7 mouse cellular contexts compared by ENCODE assay signal in the genomic region with DNA sequence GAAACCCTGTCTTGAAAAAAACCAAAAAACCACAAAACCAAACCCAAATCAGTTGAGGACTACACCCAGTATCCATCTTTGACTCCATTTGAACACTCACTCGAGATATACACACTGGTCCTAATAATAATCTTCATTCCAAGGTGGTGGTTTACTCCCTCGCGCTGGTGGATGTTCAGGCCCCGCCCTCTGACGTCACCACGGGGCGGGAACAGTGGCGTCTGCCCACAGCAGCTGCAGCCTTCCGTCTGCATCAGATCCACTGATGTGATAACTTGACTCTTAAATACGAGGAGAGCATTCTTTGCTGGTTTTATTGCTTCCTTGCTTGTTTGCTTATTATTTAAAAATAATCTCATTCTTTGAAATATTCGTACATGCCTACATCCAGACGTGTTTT. TPM values are rescaled to one million over a fixed set of nuclear protein-coding genes. Genes with fewer than 3 reads are reported as not detected.
DNase-seq lines count a peak whose midpoint lies in the region; ATAC-seq and TF ChIP-seq lines count a peak whose summit lies in the region.

No protein-coding gene starts in this region.

- no peaks in the 10 kb centered on the region for H3K9me3 ChIP-seq in CH12.LX (replicated peaks; ENCODE audit: low read length)
- no peaks in the 10 kb centered on the region for H3K9me3 ChIP-seq in forebrain, embryonic 14.5 days (replicated peaks; ENCODE audit: control insufficient read depth, low read length)
- no peaks in the 10 kb centered on the region for H3K9me3 ChIP-seq in limb, embryonic 11.5 days (ENCODE audit: control insufficient read depth, low read length)
- no peaks in the 10 kb centered on the region for H3K9me3 ChIP-seq in midbrain, embryonic 12.5 days

- no peak for TF ChIP-seq RAD21 in CH12.LX (IDR thresholded peaks at IDR 0.05; ENCODE audit: low read depth, low read length)

- H3K4me3 ChIP-seq in CH12.LX (replicated peaks in 1 of 3; ENCODE audit: low read depth in 2 of 3, low read length in 2 of 3, poor library complexity in 1 of 3): no peak overlapping the region
- H3K4me3 ChIP-seq in forebrain, embryonic 14.5 days (ENCODE audit: low read depth, low read length): no peak overlapping the region
- no peak overlapping the region for H3K4me3 ChIP-seq in limb, embryonic 11.5 days (ENCODE audit: low read depth, low read length)
- 0 out of 2 replicates have a peak overlapping the region, but pooled peaks have one; percentile 14 for H3K4me3 ChIP-seq in midbrain, embryonic 12.5 days

- 6% methylated on average over 12 of the region's 12 CpGs for WGBS in forebrain, embryonic 14.5 days
- 4% methylated on average over 12 of the region's 12 CpGs for WGBS in limb, embryonic 11.5 days
- WGBS in midbrain, embryonic 12.5 days: 5% methylated on average over 12 of the region's 12 CpGs

- H3K79me2 ChIP-seq in CH12.LX (replicated peaks; ENCODE audit: control insufficient read depth, extremely low read depth, insufficient read depth, poor library complexity, severe bottlenecking): no peaks in the 10 kb centered on the region

- H3K27ac ChIP-seq in CH12.LX (ENCODE audit: insufficient read depth, low read depth): no peak overlapping the region
- H3K27ac ChIP-seq in forebrain, embryonic 14.5 days (ENCODE audit: low read depth, low read length): no peak overlapping the region
- no peak overlapping the region for H3K27ac ChIP-seq in limb, embryonic 11.5 days (replicated peaks; ENCODE audit: low read depth, low read length)
- H3K27ac ChIP-seq in midbrain, embryonic 12.5 days (replicated peaks): no peak overlapping the region

- DNase-seq in CH12.LX (ENCODE audit: extremely low read depth): peak; percentile 75
- DNase-seq in adrenal gland, adult 2 months: peak; percentile 77
- DNase-seq in forebrain, embryonic 14.5 days (ENCODE audit: low spot score): peak; percentile 84
- DNase-seq in heart, postnatal 4 days: peak; percentile 70
- DNase-seq in limb, embryonic 11.5 days (ENCODE audit: low spot score): peak; percentile 77
- peak; percentile 52 to 87 for DNase-seq in spleen, postnatal 10 days (ENCODE audit: low spot score in 2 of 2)

- no peak for TF ChIP-seq POLR2A in CH12.LX (IDR thresholded peaks at IDR 0.05; ENCODE audit: low read depth, low read length)

- peaks cover 0 to 16% of the 10 kb centered on the region in 2 experiments; a peak in 2 of 4 replicates for H3K4me1 ChIP-seq in CH12.LX (ENCODE audit: control insufficient read depth in 1 of 2, insufficient read depth in 2 of 2)
- H3K4me1 ChIP-seq in forebrain, embryonic 14.5 days (ENCODE audit: control insufficient read depth, insufficient read depth, low read length): 0 out of 2 replicates have a peak, but pooled peaks cover 4% of the 10 kb centered on the region
- H3K4me1 ChIP-seq in limb, embryonic 11.5 days (ENCODE audit: control insufficient read depth, insufficient read depth, low read length): no peaks in the 10 kb centered on the region
- peaks cover 4% of the 10 kb centered on the region; the same call in 1 of the 2 replicates for H3K4me1 ChIP-seq in midbrain, embryonic 12.5 days

- H3K4me2 ChIP-seq in CH12.LX (ENCODE audit: insufficient read depth, low read depth, poor library complexity, severe bottlenecking): peak overlapping the region; percentile 76
- peak overlapping the region; percentile 18; the same call in 1 of the 2 replicates for H3K4me2 ChIP-seq in forebrain, embryonic 14.5 days (ENCODE audit: low read length)
- no peak overlapping the region for H3K4me2 ChIP-seq in limb, embryonic 11.5 days (ENCODE audit: low read depth, severe bottlenecking)
- H3K4me2 ChIP-seq in midbrain, embryonic 12.5 days (replicated peaks): peak overlapping the region; percentile 34

- H3K27me3 ChIP-seq in CH12.LX (replicated peaks): peaks cover 11% of the 10 kb centered on the region
- no peaks in the 10 kb centered on the region for H3K27me3 ChIP-seq in forebrain, embryonic 14.5 days (replicated peaks; ENCODE audit: control insufficient read depth, insufficient read depth, low read length)
- H3K27me3 ChIP-seq in limb, embryonic 11.5 days (ENCODE audit: control insufficient read depth, insufficient read depth, low read length): no peaks in the 10 kb centered on the region
- peaks cover 27% of the 10 kb centered on the region for H3K27me3 ChIP-seq in midbrain, embryonic 12.5 days

- dilution Hi-C loops in CH12.LX (cut with MboI; ENCODE audit: extremely low pct_ligation_motif_present, extremely low pct_unique_long_range_greater_than_20kb, low sequenced_read_pairs): no loop called here

- H3K36me3 ChIP-seq in CH12.LX (replicated peaks in 1 of 2; ENCODE audit: control insufficient read depth in 1 of 2, insufficient read depth in 1 of 2, low read length in 1 of 2): no peaks in the 10 kb centered on the region
- H3K36me3 ChIP-seq in forebrain, embryonic 14.5 days (ENCODE audit: control insufficient read depth, insufficient read depth, low read length): no peaks in the 10 kb centered on the region
- H3K36me3 ChIP-seq in limb, embryonic 11.5 days (ENCODE audit: control insufficient read depth, insufficient read depth, low read length): no peaks in the 10 kb centered on the region; the same call in 1 of the 2 replicates
- H3K36me3 ChIP-seq in midbrain, embryonic 12.5 days: no peaks in the 10 kb centered on the region

- no peak for TF ChIP-seq EP300 in CH12.LX (IDR thresholded peaks at IDR 0.05; ENCODE audit: low read length)

- peak overlapping the region; percentile 33; the same call in 1 of the 2 replicates for H3K9ac ChIP-seq in CH12.LX (ENCODE audit: insufficient read depth, low read depth)
- H3K9ac ChIP-seq in forebrain, embryonic 14.5 days (ENCODE audit: low read length): 0 out of 2 replicates have a peak overlapping the region, but pooled peaks have one; percentile 29
- H3K9ac ChIP-seq in limb, embryonic 11.5 days (ENCODE audit: low read length): no peak overlapping the region
- H3K9ac ChIP-seq in midbrain, embryonic 12.5 days (replicated peaks): no peak overlapping the region; the same call in 1 of the 2 replicates

- in situ Hi-C loops in CH12.LX (cut with MboI; ENCODE audit: low pct_ligation_motif_present, low pct_unique_long_range_greater_than_20kb, low sequenced_read_pairs): no loop called here

- TF ChIP-seq CTCF in CH12.LX (conservative IDR thresholded peaks at IDR 0.05 in 1 of 2, IDR thresholded peaks at IDR 0.05 in 1 of 2; ENCODE audit: low read depth in 2 of 2, low read length in 2 of 2): no peak

- peak; percentile 82 for ATAC-seq in forebrain, embryonic 14.5 days
- no peak for ATAC-seq in limb, embryonic 11.5 days (ENCODE audit: insufficient number of reproducible peaks, low FRiP score, low TSS enrichment, low read depth)
- peak; percentile 70; the same call in 1 of the 2 replicates for ATAC-seq in midbrain, embryonic 12.5 days (ENCODE audit: low FRiP score, low read depth)

TF ChIP-seq in CH12.LX, 34 proteins besides CTCF, POLR2A, EP300 and RAD21:
- TF ChIP-seq SIN3A (IDR thresholded peaks at IDR 0.05; ENCODE audit: low read length) (no peak; the same call in 1 of the 2 replicates), E2F4 (IDR thresholded peaks at IDR 0.05; ENCODE audit: insufficient replicate concordance, low read depth, low read length) (0 out of 2 replicates have a peak, but pooled peaks have one; percentile 12)

RNA-seq across cellular contexts. Expression of gene Pnpla1, which starts 24.1 kb away (rescaled TPM):
- total RNA-seq in CH12.LX (2012; rRNA removed) (not detected in 2 replicates), CH12.LX (2014; rRNA removed) (not detected in 2 replicates)
- not detected in 2 replicates for polyA plus RNA-seq in CH12.LX (2012; ENCODE audit: insufficient read length, low read depth)
- total RNA-seq in adrenal gland, adult 2 months (2021): under 1 TPM in 1 of 2 experiments, not detected in 1; 0.52 TPM
- polyA plus RNA-seq in adrenal gland, adult 2 months (2012; rRNA removed): 0.04 and 0.09 TPM in 2 replicates
- not detected in 2 replicates for polyA plus RNA-seq in forebrain, embryonic 14.5 days (2014; fragmentation: Nextera tagmentation; extraction: Ambion mirVana)
- under 1 TPM in 1 of 2 experiments, not detected in 1; 0.07 TPM for total RNA-seq in heart, postnatal 4 days (2021)
- not detected in 2 replicates for polyA plus RNA-seq in limb, embryonic 11.5 days (2014; fragmentation: Nextera tagmentation; extraction: Ambion mirVana)
- not detected in 2 replicates for polyA plus RNA-seq in midbrain, embryonic 12.5 days (2016; fragmentation: Nextera tagmentation; extraction: Ambion mirVana)

RNA-seq across cellular contexts. Expression of gene 4930539E08Rik, which starts 32.8 kb away (rescaled TPM):
- total RNA-seq in CH12.LX (2012; rRNA removed) (1.4 TPM in 2 replicates), CH12.LX (2014; rRNA removed) (0.57 and 0.62 TPM in 2 replicates)
- polyA plus RNA-seq in CH12.LX (2012; ENCODE audit: insufficient read length, low read depth): 1.2 and 1.4 TPM in 2 replicates
- total RNA-seq in adrenal gland, adult 2 months (2021): not detected
- 0.03 TPM in 1 of 2 replicates, not detected in the other for polyA plus RNA-seq in adrenal gland, adult 2 months (2012; rRNA removed)
- 0.50 and 0.62 TPM in 2 replicates for polyA plus RNA-seq in forebrain, embryonic 14.5 days (2014; fragmentation: Nextera tagmentation; extraction: Ambion mirVana)
- under 1 TPM in 1 of 2 experiments, not detected in 1; 0.12 TPM for total RNA-seq in heart, postnatal 4 days (2021)
- 0.07 and 0.29 TPM in 2 replicates for polyA plus RNA-seq in limb, embryonic 11.5 days (2014; fragmentation: Nextera tagmentation; extraction: Ambion mirVana)
- polyA plus RNA-seq in midbrain, embryonic 12.5 days (2016; fragmentation: Nextera tagmentation; extraction: Ambion mirVana): 0.15 and 0.26 TPM in 2 replicates

Comparison
In these comparisons a context has a peak if more than half of its experiments do, and no peak if none do; other contexts are left out.
1. H3K9ac ChIP-seq: peak in CH12.LX (single experiment) and forebrain, embryonic 14.5 days (single experiment); none in limb, embryonic 11.5 days (single experiment) and midbrain, embryonic 12.5 days (single experiment).
2. Peak in every context shown above with its lines, with median percentiles within 50 percentile points of each other: DNase-seq.